Comparison of ENCODE assay signal across 21 mouse cellular contexts in genomic region chr19:57219758-57220157, GRCm38 (mm10).
DNase-seq lines count a peak whose midpoint lies in the region; TF ChIP-seq lines count a peak whose summit lies in the region.
"Had no signal": no experiment of that assay in that cellular context is flagged by ENCODE, and none has a peak within 500 bp of the region (broad histone marks: within the 10 kb centered on the region; RNA-seq: fewer than 3 reads in every experiment).

No protein-coding gene starts in this region.

- TF ChIP-seq CTCF in cerebellum, adult 2 months (IDR thresholded peaks at IDR 0.05; ENCODE audit: borderline replicate concordance, insufficient read depth, low read depth, low read length): no peak
- no peak for TF ChIP-seq CTCF in heart, adult 2 months (IDR thresholded peaks at IDR 0.05)
- no peak for TF ChIP-seq CTCF in CH12.LX (conservative IDR thresholded peaks at IDR 0.05 in 1 of 2, IDR thresholded peaks at IDR 0.05 in 1 of 2; ENCODE audit: low read depth in 2 of 2, low read length in 2 of 2)

- TF ChIP-seq RAD21 in CH12.LX (IDR thresholded peaks at IDR 0.05; ENCODE audit: low read depth, low read length): no peak

- intact Hi-C loops in heart, adult 2 months (cut with DNase I): loop anchor here (5.0 kb wide), 1 partner anchor 43 kb away; no protein-coding TSS in a partner anchor

- in situ Hi-C loops in CH12.LX (cut with MboI; ENCODE audit: low pct_ligation_motif_present, low pct_unique_long_range_greater_than_20kb, low sequenced_read_pairs): no loop called here

- TF ChIP-seq POLR2A in cerebellum, adult 2 months (IDR thresholded peaks at IDR 0.05; ENCODE audit: borderline replicate concordance, insufficient read depth, low read length): no peak
- no peak for TF ChIP-seq POLR2A in heart, adult 2 months (IDR thresholded peaks at IDR 0.05; ENCODE audit: insufficient read depth, low read depth, low read length)
- TF ChIP-seq POLR2A in CH12.LX (IDR thresholded peaks at IDR 0.05; ENCODE audit: low read depth, low read length): 0 out of 2 replicates have a peak, but pooled peaks have one; percentile 18

- no peaks in the 10 kb centered on the region for H3K27me3 ChIP-seq in cerebellum, adult 2 months (ENCODE audit: control insufficient read depth, insufficient read depth, low read length)
- H3K27me3 ChIP-seq in heart, adult 2 months (ENCODE audit: control insufficient read depth, insufficient read depth, low read length): no peaks in the 10 kb centered on the region
- peaks cover 2% of the 10 kb centered on the region for H3K27me3 ChIP-seq in CH12.LX (replicated peaks)
- H3K27me3 ChIP-seq: embryonic facial prominence, embryonic 15.5 days; forebrain, embryonic 12.5 days; Patski had no signal

- H3K36me3 ChIP-seq in heart, adult 2 months (ENCODE audit: control insufficient read depth, insufficient read depth, low read length): peaks cover 17% of the 10 kb centered on the region
- H3K36me3 ChIP-seq in CH12.LX (replicated peaks in 1 of 2; ENCODE audit: control insufficient read depth in 1 of 2, insufficient read depth in 1 of 2, low read length in 1 of 2): no peaks in the 10 kb centered on the region
- H3K36me3 ChIP-seq: embryonic facial prominence, embryonic 13.5 days; embryonic facial prominence, embryonic 15.5 days; forebrain, embryonic 10.5 days; forebrain, embryonic 12.5 days; G1E had no signal

- TF ChIP-seq EP300 in heart, adult 2 months (IDR thresholded peaks at IDR 0.05; ENCODE audit: insufficient read depth, low read depth, low read length): no peak
- TF ChIP-seq EP300 in CH12.LX (IDR thresholded peaks at IDR 0.05; ENCODE audit: low read length): peak; percentile 43; the same call in 1 of the 2 replicates

- peaks cover 6% of the 10 kb centered on the region for H3K79me2 ChIP-seq in heart, adult 2 months (replicated peaks; ENCODE audit: control insufficient read depth, insufficient read depth, low read length)
- H3K79me2 ChIP-seq in CH12.LX (replicated peaks; ENCODE audit: control insufficient read depth, extremely low read depth, insufficient read depth, poor library complexity, severe bottlenecking): no peaks in the 10 kb centered on the region

- peak overlapping the region; percentile 88 for H3K4me2 ChIP-seq in CH12.LX (ENCODE audit: insufficient read depth, low read depth, poor library complexity, severe bottlenecking)
- H3K4me2 ChIP-seq: embryonic facial prominence, embryonic 13.5 days; embryonic facial prominence, embryonic 15.5 days; forebrain, embryonic 12.5 days had no signal

- no peak overlapping the region for H3K4me3 ChIP-seq in cerebellum, adult 2 months (replicated peaks; ENCODE audit: insufficient read depth, low read depth, low read length)
- H3K4me3 ChIP-seq in heart, adult 2 months: no peak overlapping the region
- H3K4me3 ChIP-seq in CH12.LX (replicated peaks in 1 of 3; ENCODE audit: low read depth in 2 of 3, low read length in 2 of 3, poor library complexity in 1 of 3): peak overlapping the region in 2 of 3 experiments; percentile 40 to 43
- H3K4me3 ChIP-seq in brown adipose tissue, adult 24 weeks (ENCODE audit: insufficient read depth, low read depth, low read length): no peak overlapping the region
- H3K4me3 ChIP-seq: embryonic facial prominence, embryonic 13.5 days; embryonic facial prominence, embryonic 15.5 days; erythroblast, embryonic 14.5 days; forebrain, embryonic 10.5 days; forebrain, embryonic 12.5 days had no signal

- H3K27ac ChIP-seq in cerebellum, adult 2 months (ENCODE audit: insufficient read depth, low read length): peak overlapping the region; percentile 20; the same call in 1 of the 2 replicates
- peak overlapping the region; percentile 20; the same call in 1 of the 2 replicates for H3K27ac ChIP-seq in heart, adult 2 months
- H3K27ac ChIP-seq in CH12.LX (ENCODE audit: insufficient read depth, low read depth): peak overlapping the region; percentile 37; the same call in 1 of the 2 replicates
- peak overlapping the region; percentile 23; the same call in 1 of the 2 replicates for H3K27ac ChIP-seq in brown adipose tissue, adult 24 weeks (replicated peaks; ENCODE audit: low read depth, low read length)
- H3K27ac ChIP-seq: embryonic facial prominence, embryonic 13.5 days; embryonic facial prominence, embryonic 15.5 days; forebrain, embryonic 10.5 days; forebrain, embryonic 12.5 days had no signal

- 35% methylated on average over 11 of the region's 11 CpGs for WGBS in cerebellum, adult 2 months
- WGBS in heart, adult 2 months: 67% methylated on average over 11 of the region's 11 CpGs

- no peak overlapping the region for H3K9ac ChIP-seq in heart, adult 2 months (ENCODE audit: low read depth, low read length)
- 0 out of 2 replicates have a peak overlapping the region, but pooled peaks have one; percentile 11 for H3K9ac ChIP-seq in CH12.LX (ENCODE audit: insufficient read depth, low read depth)
- H3K9ac ChIP-seq: embryonic facial prominence, embryonic 13.5 days; embryonic facial prominence, embryonic 15.5 days; forebrain, embryonic 12.5 days had no signal

- dilution Hi-C loops in CH12.LX (cut with MboI; ENCODE audit: extremely low pct_ligation_motif_present, extremely low pct_unique_long_range_greater_than_20kb, low sequenced_read_pairs): no loop called here

- H3K4me1 ChIP-seq in cerebellum, adult 2 months (ENCODE audit: control insufficient read depth, insufficient read depth, low read length): peaks cover 48% of the 10 kb centered on the region
- H3K4me1 ChIP-seq in heart, adult 2 months (ENCODE audit: control insufficient read depth, insufficient read depth, low read length): peaks cover 27% of the 10 kb centered on the region
- H3K4me1 ChIP-seq in CH12.LX (ENCODE audit: control insufficient read depth in 1 of 2, insufficient read depth in 2 of 2): peaks cover 24 to 49% of the 10 kb centered on the region in 2 experiments
- H3K4me1 ChIP-seq in brown adipose tissue, adult 24 weeks (ENCODE audit: control insufficient read depth, insufficient read depth, insufficient read length, low read length): peaks cover 57% of the 10 kb centered on the region
- H3K4me1 ChIP-seq: forebrain, embryonic 12.5 days had no signal

- DNase-seq in cerebellum, adult 2 months: no peak
- no peak for DNase-seq in cerebellum, postnatal 10 days
- peak in 1 of 2 experiments; percentile 13 for DNase-seq in heart, adult 2 months
- DNase-seq in heart, adult 8-10 months (ENCODE audit: low spot score): no peak
- peak; percentile 74 for DNase-seq in CH12.LX (ENCODE audit: extremely low read depth)
- DNase-seq in kidney, adult 18-20 months: no peak
- DNase-seq: adrenal gland, adult 8-10 months; adrenal gland, postnatal 14 days; adrenal gland, postnatal 36 days; cerebellum, adult 11 months; cerebellum, adult 9-10 months; cerebellum, postnatal 25 days; embryo, embryonic 11 days had no signal

- H3K9me3 ChIP-seq in CH12.LX (replicated peaks; ENCODE audit: low read length): no peaks in the 10 kb centered on the region
- H3K9me3 ChIP-seq: embryonic facial prominence, embryonic 13.5 days; embryonic facial prominence, embryonic 15.5 days; forebrain, embryonic 10.5 days; forebrain, embryonic 12.5 days; G1E had no signal

TF ChIP-seq in CH12.LX, 34 proteins besides CTCF, POLR2A, EP300 and RAD21:
- TF ChIP-seq ZC3H11A (IDR thresholded peaks at IDR 0.05; ENCODE audit: low read depth, low read length): no peak
- TF ChIP-seq ELF1 (IDR thresholded peaks at IDR 0.05; ENCODE audit: low read depth, low read length): peak; percentile 76
- no peak for TF ChIP-seq CHD1 (IDR thresholded peaks at IDR 0.05; ENCODE audit: low read depth, low read length)
- TF ChIP-seq IRF4 (IDR thresholded peaks at IDR 0.05; ENCODE audit: low read depth, low read length): 0 out of 2 replicates have a peak, but pooled peaks have one; percentile 20
- peak; percentile 39 for TF ChIP-seq ETS1 (conservative IDR thresholded peaks at IDR 0.05; ENCODE audit: low read depth, low read length)
- peak; percentile 81 for TF ChIP-seq MAFK (IDR thresholded peaks at IDR 0.05; ENCODE audit: insufficient replicate concordance, low read length)
- TF ChIP-seq BHLHE40 (IDR thresholded peaks at IDR 0.05; ENCODE audit: low read depth, low read length): peak; percentile 43
- peak; percentile 19; the same call in 1 of the 2 replicates for TF ChIP-seq CHD2 (IDR thresholded peaks at IDR 0.05; ENCODE audit: low read length)
- no peak for TF ChIP-seq ZMIZ1 (IDR thresholded peaks at IDR 0.05; ENCODE audit: low read depth, low read length)

Comparison
In these comparisons a context has a peak if more than half of its experiments do, and no peak if none do; other contexts are left out.
1. H3K4me3 ChIP-seq: peak in CH12.LX (2 of 3); none in cerebellum, adult 2 months (single experiment), heart, adult 2 months (single experiment) and brown adipose tissue, adult 24 weeks (single experiment).
2. Peak in every context shown above with its lines, with median percentiles within 50 percentile points of each other: H3K27ac ChIP-seq.